ENCODE assay signal across 9 mouse cellular contexts in genomic region chr10:91297792-91298460, GRCm38 (mm10).
A peak's percentile ranks its signal among the peaks of the same experiment; 100 is the strongest.
DNase-seq lines count a peak whose midpoint lies in the region; ATAC-seq and TF ChIP-seq lines count a peak whose summit lies in the region.
"Had no signal": no experiment of that assay in that cellular context is flagged by ENCODE, and none has a peak within 500 bp of the region (broad histone marks: within the 10 kb centered on the region; RNA-seq: fewer than 3 reads in every experiment).

No protein-coding gene starts in this region.

- no peak overlapping the region for H3K9ac ChIP-seq in forebrain, embryonic 16.5 days (replicated peaks; ENCODE audit: low read depth, low read length)
- no peak overlapping the region for H3K9ac ChIP-seq in limb, embryonic 11.5 days (ENCODE audit: low read length)
- H3K9ac ChIP-seq in neural tube, embryonic 13.5 days, result no peak overlapping the region

- no peak overlapping the region for H3K27ac ChIP-seq in thymus, adult 2 months (ENCODE audit: control insufficient read depth, insufficient read depth, low read length)
- no peak overlapping the region for H3K27ac ChIP-seq in forebrain, embryonic 16.5 days (ENCODE audit: low read length)
- H3K27ac ChIP-seq in limb, embryonic 11.5 days (replicated peaks; ENCODE audit: low read depth, low read length), result no peak overlapping the region
- no peak overlapping the region for H3K27ac ChIP-seq in neural tube, embryonic 13.5 days (replicated peaks)

- no peaks in the 10 kb centered on the region for H3K27me3 ChIP-seq in thymus, adult 2 months (ENCODE audit: control insufficient read depth, insufficient read depth, low read length)
- no peaks in the 10 kb centered on the region; the same call in 1 of the 2 replicates for H3K27me3 ChIP-seq in forebrain, embryonic 16.5 days (replicated peaks; ENCODE audit: control insufficient read depth, insufficient read depth, low read length)
- no peaks in the 10 kb centered on the region for H3K27me3 ChIP-seq in limb, embryonic 11.5 days (ENCODE audit: control insufficient read depth, insufficient read depth, low read length)
- no peaks in the 10 kb centered on the region for H3K27me3 ChIP-seq in neural tube, embryonic 13.5 days

- no peaks in the 10 kb centered on the region for H3K9me3 ChIP-seq in forebrain, embryonic 16.5 days (ENCODE audit: control insufficient read depth, low read length)
- no peaks in the 10 kb centered on the region for H3K9me3 ChIP-seq in limb, embryonic 11.5 days (ENCODE audit: control insufficient read depth, low read length)
- no peaks in the 10 kb centered on the region for H3K9me3 ChIP-seq in neural tube, embryonic 13.5 days

- H3K4me1 ChIP-seq in thymus, adult 2 months (replicated peaks; ENCODE audit: control insufficient read depth, insufficient read depth, low read length), result peaks cover 3% of the 10 kb centered on the region; the same call in 1 of the 2 replicates
- no peaks in the 10 kb centered on the region for H3K4me1 ChIP-seq in forebrain, embryonic 16.5 days (replicated peaks; ENCODE audit: control insufficient read depth, insufficient read depth, low read length)
- no peaks in the 10 kb centered on the region for H3K4me1 ChIP-seq in limb, embryonic 11.5 days (ENCODE audit: control insufficient read depth, insufficient read depth, low read length)
- H3K4me1 ChIP-seq in neural tube, embryonic 13.5 days (replicated peaks), result peaks cover 3% of the 10 kb centered on the region; the same call in 1 of the 2 replicates

- WGBS in thymus, adult 2 months, result 42% methylated on average over 9 of the region's 9 CpGs
- WGBS in forebrain, embryonic 16.5 days, result 20% methylated on average over 9 of the region's 9 CpGs
- 27% methylated on average over 9 of the region's 9 CpGs for WGBS in limb, embryonic 11.5 days
- 31% methylated on average over 9 of the region's 9 CpGs for WGBS in neural tube, embryonic 13.5 days

- H3K36me3 ChIP-seq in thymus, adult 2 months (ENCODE audit: control insufficient read depth, insufficient read depth, low read length), result no peaks in the 10 kb centered on the region
- no peaks in the 10 kb centered on the region for H3K36me3 ChIP-seq in forebrain, embryonic 16.5 days (ENCODE audit: control insufficient read depth, insufficient read depth)
- no peaks in the 10 kb centered on the region for H3K36me3 ChIP-seq in limb, embryonic 11.5 days (ENCODE audit: control insufficient read depth, insufficient read depth, low read length)
- H3K36me3 ChIP-seq in neural tube, embryonic 13.5 days, result no peaks in the 10 kb centered on the region

- H3K4me3 ChIP-seq in thymus, adult 2 months (ENCODE audit: control insufficient read depth, insufficient read depth, low read length), result no peak overlapping the region
- no peak overlapping the region for H3K4me3 ChIP-seq in forebrain, embryonic 16.5 days (replicated peaks; ENCODE audit: low read length)
- no peak overlapping the region for H3K4me3 ChIP-seq in limb, embryonic 11.5 days (ENCODE audit: low read depth, low read length)
- no peak overlapping the region for H3K4me3 ChIP-seq in neural tube, embryonic 13.5 days
- H3K4me3 ChIP-seq: myocyte had no signal

- no peak overlapping the region for H3K4me2 ChIP-seq in forebrain, embryonic 16.5 days (ENCODE audit: low read length)
- H3K4me2 ChIP-seq in limb, embryonic 11.5 days (ENCODE audit: low read depth, severe bottlenecking), result no peak overlapping the region
- H3K4me2 ChIP-seq in neural tube, embryonic 13.5 days, result no peak overlapping the region

- peak; percentile 9 for DNase-seq in thymus, postnatal 25 days
- no peak for DNase-seq in thymus, adult 2 months
- DNase-seq in cerebellum, adult 18-20 months, result peak; percentile 32 to 37
- peak; percentile 60 for DNase-seq in kidney, adult 9 months
- peak; percentile 69 for DNase-seq in limb, embryonic 11.5 days (ENCODE audit: low spot score)
- DNase-seq in spleen, postnatal 36 days (ENCODE audit: low spot score in 2 of 2), result no peak

- peak; percentile 75 for ATAC-seq in forebrain, embryonic 16.5 days
- ATAC-seq in limb, embryonic 11.5 days (ENCODE audit: insufficient number of reproducible peaks, low FRiP score, low TSS enrichment, low read depth), result peak; percentile 57; the same call in 1 of the 2 replicates
- ATAC-seq in neural tube, embryonic 13.5 days (ENCODE audit: low read depth), result peak; percentile 74

- no peak for TF ChIP-seq CTCF in thymus, adult 2 months (IDR thresholded peaks at IDR 0.05; ENCODE audit: borderline replicate concordance, control insufficient read depth, extremely low read depth, insufficient read depth, low read length, poor library complexity)

- no peak for TF ChIP-seq POLR2A in thymus, adult 2 months (IDR thresholded peaks at IDR 0.05; ENCODE audit: control insufficient read depth, extremely low read depth, insufficient read depth, low read length, poor library complexity)

Comparison
In these comparisons a context has a peak if more than half of its experiments do, and no peak if none do; other contexts are left out.
1. DNase-seq: peak in thymus, postnatal 25 days (single experiment), cerebellum, adult 18-20 months (2 of 2), kidney, adult 9 months (single experiment) and limb, embryonic 11.5 days (single experiment); none in thymus, adult 2 months (single experiment) and spleen, postnatal 36 days (0 of 2).
2. Peak in every context shown above with its lines, with median percentiles within 50 percentile points of each other: ATAC-seq.